Mouse (Mus musculus) ovary, adult 10 weeks (tissue): ENCODE data around the gene Tmem179. TPM values are rescaled to one million over a fixed set of nuclear protein-coding genes. Genes with fewer than 3 reads are reported as not detected.

ENCODE experiments used
- polyA plus RNA-seq: library from polyadenylated mRNA; stranded (reverse); fragments of 350-450 nt; fragmentation: Illumina TruSeq; extraction: RNeasy Lipid Tissue Mini Kit (QIAGEN cat#74804); gene quantifications from one replicate; pipeline ENCODE4 v1.2.3, GENCODE M21; 2014

Tmem179 gene
- polyA plus RNA-seq: not detected

DNA sequence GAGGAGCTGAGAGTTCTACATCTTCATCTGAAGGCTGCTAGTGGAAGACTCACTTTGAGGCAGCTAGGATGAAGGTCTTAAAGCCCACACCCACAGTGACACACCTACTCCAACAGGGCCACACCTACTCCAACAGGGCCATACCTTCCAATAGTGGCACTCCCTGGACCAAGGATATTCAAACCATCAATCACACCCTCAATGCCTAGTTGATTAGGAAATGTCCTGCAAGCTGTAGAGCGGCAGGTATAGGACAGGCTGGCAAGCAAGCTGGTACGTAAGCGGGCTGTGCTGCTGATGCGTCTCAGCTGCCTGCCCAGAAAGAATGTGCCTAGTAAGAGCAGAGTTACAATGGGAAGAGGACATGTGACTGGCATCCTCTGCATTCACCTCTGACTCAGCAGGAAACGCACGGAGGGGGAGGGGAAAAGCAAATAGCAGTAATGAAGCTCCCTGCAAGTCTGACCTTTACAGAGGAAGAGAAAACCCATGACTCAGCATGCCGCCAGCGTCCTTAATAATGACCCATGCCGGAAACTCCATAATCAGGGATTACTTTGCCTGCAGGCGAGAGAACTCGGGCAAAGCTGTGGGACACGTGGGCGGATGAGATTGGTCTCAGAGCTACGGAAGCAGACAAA lies at the start of gene Tmem179:
Tmem179 (minus strand) TSS at position 51 of the 641 bp plus-strand sequence.

DNA sequence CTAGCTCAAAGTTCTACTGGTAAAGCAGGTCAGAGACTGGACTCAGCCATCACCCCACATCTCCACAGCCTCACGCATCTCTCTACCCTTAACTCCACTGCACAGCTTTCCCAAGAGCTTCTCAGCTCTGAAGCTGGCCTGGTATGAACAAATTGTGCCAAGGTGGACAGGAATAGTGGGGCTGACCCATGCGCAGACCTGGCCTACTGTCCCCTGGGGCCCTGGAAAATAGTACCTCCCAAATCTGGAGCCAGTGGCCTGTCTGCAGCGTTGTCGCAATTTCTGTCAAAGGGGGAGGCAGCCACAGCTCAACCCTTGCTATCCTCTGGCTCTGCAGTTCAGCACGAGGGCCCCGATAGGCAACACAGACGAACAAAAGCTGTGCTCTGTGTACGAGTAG lies 27.4 kb downstream of the Tmem179 start, which contains the start of gene A530016L24Rik:
A530016L24Rik (plus strand) TSS at position 315 of the 400 bp plus-strand sequence.

Other genes starting within 250 kb of the Tmem179 start
- gene A530016L24Rik, start 27.3 kb downstream of the Tmem179 start, polyA plus RNA-seq: 0.17 TPM
- gene Inf2, start 72.0 kb upstream of the Tmem179 start, polyA plus RNA-seq: 1.6 TPM
- 0.48 TPM for gene Adssl1, start 103.3 kb upstream of the Tmem179 start, polyA plus RNA-seq
- 5.2 TPM for gene Siva1, start 127.9 kb upstream of the Tmem179 start, polyA plus RNA-seq
- 7.5 TPM for gene Akt1, start 158.1 kb upstream of the Tmem179 start, polyA plus RNA-seq
- gene Zbtb42, start 162.1 kb upstream of the Tmem179 start, polyA plus RNA-seq: not detected
- gene Cep170b, start 203.7 kb upstream of the Tmem179 start, polyA plus RNA-seq: 9.0 TPM
- 0.31 TPM for gene Pld4, start 243.9 kb upstream of the Tmem179 start, polyA plus RNA-seq